Mouse (Mus musculus) MEL (cell line): ENCODE measurements around the gene Lamc3.

Experiments used
- BHLHE40 ChIP-seq: IDR thresholded peaks from 2 replicates; pipeline ENCODE4 v1.6.1; 2012; ENCODE audit warnings: low read depth, mild to moderate bottlenecking, inconsistent platforms, low read length, improper control_type of control experiment, borderline replicate concordance
- CTCF ChIP-seq, 3 experiments: IDR thresholded peaks in 2 of 3; conservative IDR thresholded peaks in 1 of 3; 2 replicates each; pipeline ENCODE4 v1.5.1; 2011 to 2012; ENCODE audit warnings: low read length in 3 of 3, low read depth in 2 of 3, mild to moderate bottlenecking in 2 of 3, improper control_type of control experiment in 1 of 3, inconsistent platforms in 1 of 3, mixed read lengths in 1 of 3, moderate library complexity in 1 of 3; ENCODE audit not compliant: control insufficient read depth in 1 of 3, insufficient read depth in 1 of 3, poor library complexity in 1 of 3, severe bottlenecking in 1 of 3
- KAT2A ChIP-seq: conservative IDR thresholded peaks from 2 replicates; pipeline ENCODE4 v1.6.1; 2012; ENCODE audit warnings: low read depth, low read length, improper control_type of control experiment, inconsistent platforms
- POLR2A ChIP-seq, 2 experiments: IDR thresholded peaks; 2 replicates each; pipeline ENCODE4 v1.6.1; 2011 to 2012; ENCODE audit warnings: low read length in 2 of 2, mild to moderate bottlenecking in 2 of 2, control low read depth in 1 of 2, improper control_type of control experiment in 1 of 2, low read depth in 1 of 2, moderate library complexity in 1 of 2; ENCODE audit not compliant: control insufficient read depth in 1 of 2, insufficient read depth in 1 of 2, poor library complexity in 1 of 2
- POLR2AphosphoS2 ChIP-seq: IDR thresholded peaks from 2 replicates; pipeline ENCODE4 v1.6.1; 2011; ENCODE audit warnings: low read length, improper control_type of control experiment
- ZC3H11A ChIP-seq: IDR thresholded peaks from 2 replicates; pipeline ENCODE4 v1.6.1; 2012; ENCODE audit warnings: low read depth, mild to moderate bottlenecking, inconsistent platforms, low read length, improper control_type of control experiment
- ZNF384 ChIP-seq: IDR thresholded peaks from 2 replicates; pipeline ENCODE4 v1.6.1; 2012; ENCODE audit warnings: low read depth, mild to moderate bottlenecking, inconsistent platforms, low read length, improper control_type of control experiment

DNA sequence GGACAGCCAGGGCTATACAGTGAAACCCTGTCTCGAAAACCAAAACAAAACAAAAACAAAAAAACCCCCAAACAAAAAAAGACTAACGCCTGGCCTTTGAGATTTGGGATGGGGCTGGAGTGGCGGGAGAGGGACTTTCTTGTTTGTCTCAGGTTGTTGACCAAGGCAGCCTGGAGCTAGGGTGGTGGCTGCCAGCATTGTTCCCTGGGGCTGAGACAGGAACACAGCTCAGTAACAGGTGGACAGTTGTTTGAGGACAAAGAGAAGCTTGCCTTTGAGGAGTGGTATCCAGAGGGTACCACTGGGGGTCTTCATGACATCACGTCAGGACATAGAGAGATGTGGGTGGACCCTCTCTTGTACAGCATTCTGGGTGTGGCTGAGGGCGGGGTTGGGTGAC, 68.6 kb downstream of the Lamc3 start:
- TF ChIP-seq POLR2A (IDR thresholded peaks at IDR 0.05; ENCODE audit: control insufficient read depth in 1 of 2, insufficient read depth in 1 of 2, low read depth in 1 of 2, low read length in 2 of 2, poor library complexity in 1 of 2) = no peak
- TF ChIP-seq POLR2AphosphoS2 = no peak
- no peak for TF ChIP-seq BHLHE40
- TF ChIP-seq ZC3H11A = no peak
- TF ChIP-seq CTCF (IDR thresholded peaks at IDR 0.05 in 2 of 3, conservative IDR thresholded peaks at IDR 0.05 in 1 of 3; ENCODE audit: control insufficient read depth in 1 of 3, insufficient read depth in 1 of 3, low read depth in 2 of 3, low read length in 3 of 3, poor library complexity in 1 of 3, severe bottlenecking in 1 of 3) = no peak
- TF ChIP-seq KAT2A = no peak
- no peak for TF ChIP-seq ZNF384
